Mouse (Mus musculus) cerebellum, postnatal 4 days (tissue): ENCODE data around the gene Cry2.
"Not testable (repeated sequence)": the region's sequence is repeated elsewhere in the genome, so short reads cannot be mapped to it uniquely, and the experiment has no call there.

Source experiments
- DNase-seq, 2 experiments: peaks; one replicate each; pipeline ENCODE4 v3.0.0; 2022; ENCODE audit warnings: low spot score in 2 of 2, mixed read lengths in 1 of 2

Cry2 gene

DNA sequence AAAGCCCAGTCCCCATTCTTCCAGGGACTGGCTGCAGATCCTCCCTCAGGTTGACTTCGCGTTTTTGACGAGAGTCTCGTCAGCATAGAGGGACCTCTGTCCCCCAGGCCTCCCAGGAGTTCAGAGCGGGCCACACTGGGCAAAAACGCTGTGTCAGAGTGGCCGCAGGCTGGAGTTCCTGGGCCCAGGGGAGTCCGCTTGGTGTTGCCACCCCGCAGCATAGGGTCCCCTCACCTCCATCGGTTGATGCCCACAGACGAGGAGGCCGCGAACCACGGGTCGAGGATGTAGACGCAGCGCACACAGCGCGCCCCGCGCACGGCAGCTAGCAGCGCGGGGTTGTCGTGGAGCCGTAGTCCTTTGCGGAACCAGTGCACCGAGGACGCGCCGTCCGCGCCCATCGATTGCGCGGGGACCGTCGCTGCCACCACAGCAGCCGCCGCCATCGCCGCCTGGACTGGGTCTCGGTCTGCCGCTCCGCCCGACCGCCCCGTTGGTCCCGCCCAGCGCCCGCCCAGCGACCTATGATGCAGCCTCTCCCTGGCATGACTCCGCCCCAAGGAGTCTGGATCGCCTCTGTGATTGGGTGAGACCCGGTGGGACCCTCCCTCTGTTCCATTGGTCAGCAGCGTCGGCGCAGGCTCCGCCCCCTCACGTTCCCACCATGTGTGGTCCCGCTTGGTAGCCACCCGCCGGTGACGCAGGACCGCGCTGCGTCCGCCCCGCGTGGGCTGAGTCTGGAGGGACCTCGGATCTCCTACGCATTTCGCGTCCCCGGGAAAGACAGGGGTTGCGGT lies at the start of gene Cry2:
Gene Cry2, minus strand, starts transcription at position 466 of the 797 bp plus-strand sequence.
- DNase-seq: peak; percentile 98

DNA sequence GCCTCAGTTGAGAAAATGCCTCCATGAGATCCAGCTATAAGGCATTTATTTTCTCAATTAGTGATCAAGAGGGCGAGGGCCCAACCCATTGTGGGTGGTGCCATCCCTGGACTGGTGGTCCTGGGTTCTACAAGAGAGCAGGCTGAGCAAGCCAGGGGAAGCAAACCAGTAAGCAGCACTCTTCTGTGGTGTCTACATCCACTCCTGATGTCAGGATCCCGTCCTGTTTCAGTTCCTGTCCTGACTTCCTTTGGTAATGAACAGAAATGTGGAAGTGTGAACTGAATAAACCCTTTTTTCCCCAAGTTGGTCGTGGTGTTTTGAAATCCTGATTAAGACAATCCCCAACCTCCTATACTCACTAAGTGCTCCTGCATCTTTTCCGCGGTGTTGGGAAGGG lies 49.7 kb upstream of the Cry2 start:
- no peak for DNase-seq

DNA sequence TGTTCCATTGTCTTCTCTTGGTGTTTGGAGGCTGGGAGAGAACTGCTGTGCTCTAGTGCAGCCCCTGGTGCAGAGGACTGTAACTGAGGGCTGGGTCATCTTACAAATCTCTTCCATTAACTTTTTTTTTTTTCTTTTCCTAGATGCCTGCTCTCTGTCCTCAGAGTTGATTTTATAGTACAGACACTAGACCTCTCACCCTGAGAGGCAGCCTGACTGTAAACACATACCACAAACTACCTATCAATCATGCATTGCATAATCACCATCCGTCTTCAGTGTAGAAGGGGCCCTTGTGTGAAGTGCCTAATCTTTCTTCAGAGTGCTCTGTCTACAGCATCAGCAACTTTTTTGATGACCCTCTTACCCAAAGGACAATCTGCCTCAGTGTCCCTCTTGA lies 48.7 kb upstream of the Cry2 start:
- no peak for DNase-seq

DNA sequence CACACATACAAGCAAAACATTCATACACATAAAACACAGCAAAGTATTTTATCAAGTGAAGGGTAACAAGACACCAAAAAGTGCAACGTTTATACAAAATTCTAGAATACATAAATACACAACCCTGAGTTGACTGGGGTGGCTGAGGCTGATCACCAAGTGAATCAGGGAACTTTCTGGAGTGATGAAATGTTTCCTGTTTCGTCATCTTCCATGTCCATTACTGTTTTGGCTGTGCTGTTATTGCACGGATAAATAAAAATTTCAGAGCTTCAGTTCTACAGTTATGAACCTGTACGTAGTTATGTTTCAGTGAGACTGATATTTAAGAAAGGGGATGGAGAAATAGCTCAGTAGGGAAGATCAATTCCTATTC lies 44.5 kb upstream of the Cry2 start:
- DNase-seq: no peak

DNA sequence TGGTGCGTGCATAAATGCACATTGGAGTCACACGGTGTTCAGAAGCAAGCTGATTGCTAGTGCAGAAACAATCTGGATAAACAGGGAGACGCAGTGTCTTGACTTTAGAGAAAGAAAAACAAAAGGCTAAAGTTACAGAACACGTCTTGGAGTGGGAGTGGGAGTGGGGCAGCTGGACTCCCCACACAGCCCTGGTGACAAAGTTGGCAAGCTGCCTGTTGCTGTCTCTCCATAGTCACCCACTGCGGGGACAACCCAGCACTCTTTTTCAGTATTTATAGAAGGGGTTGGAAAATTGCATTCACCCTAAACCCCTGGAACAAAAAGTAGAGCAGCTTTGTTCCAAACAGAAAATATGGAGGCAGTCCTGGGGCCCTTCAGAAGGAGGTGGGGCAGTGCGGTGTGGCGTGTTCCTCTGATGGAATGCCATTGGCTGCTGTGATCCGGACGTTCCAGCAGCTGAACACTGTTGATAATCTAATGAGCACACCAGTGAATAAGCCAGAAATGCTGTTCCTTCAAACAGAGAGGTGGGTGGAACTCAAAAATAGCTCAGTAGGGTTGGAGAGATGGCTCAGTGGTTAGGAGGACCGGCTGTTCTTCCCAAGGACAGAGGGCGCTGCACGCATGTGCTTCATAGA lies 43.9 kb upstream of the Cry2 start:
- DNase-seq: no peak

DNA sequence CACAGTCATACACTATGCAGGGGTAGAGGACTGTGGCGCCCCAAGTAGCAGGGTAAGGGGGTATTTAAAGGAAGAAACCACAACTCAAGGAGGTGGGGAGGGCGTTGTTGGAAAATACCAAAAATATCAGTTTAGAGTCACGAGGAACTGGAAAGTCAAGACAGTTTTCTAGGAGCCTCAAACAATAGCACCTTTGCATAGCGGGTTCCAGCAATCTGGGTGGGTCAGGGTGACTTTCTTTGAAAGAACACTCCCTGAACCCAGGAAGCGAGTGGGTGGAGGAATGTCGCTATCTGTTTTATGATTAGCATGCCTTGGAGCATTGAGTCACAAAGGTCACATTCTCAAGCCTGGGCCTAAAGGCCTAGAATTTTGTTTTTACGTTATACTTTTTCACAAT lies 42.7 kb upstream of the Cry2 start:
- not testable (repeated sequence) for DNase-seq

DNA sequence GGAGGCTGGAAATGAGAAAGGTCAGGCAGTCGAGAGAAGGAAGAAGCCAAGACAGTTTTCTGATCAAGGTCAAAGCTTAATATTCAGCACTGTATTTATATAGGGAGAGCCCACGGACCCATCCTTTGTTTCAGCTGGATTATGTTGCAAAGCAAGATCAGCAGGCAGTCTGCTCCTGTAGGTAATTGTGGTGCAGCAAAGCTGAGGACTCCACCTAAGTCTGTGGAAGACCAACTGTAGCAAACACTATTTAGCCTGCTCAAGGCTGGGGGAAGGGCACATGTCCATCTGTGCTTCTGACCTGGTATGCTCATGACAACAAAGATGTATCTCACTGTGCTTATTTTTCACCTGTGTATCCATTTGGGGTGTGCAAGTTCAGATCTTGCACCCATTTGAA lies 41.9 kb upstream of the Cry2 start:
- DNase-seq: no peak

DNA sequence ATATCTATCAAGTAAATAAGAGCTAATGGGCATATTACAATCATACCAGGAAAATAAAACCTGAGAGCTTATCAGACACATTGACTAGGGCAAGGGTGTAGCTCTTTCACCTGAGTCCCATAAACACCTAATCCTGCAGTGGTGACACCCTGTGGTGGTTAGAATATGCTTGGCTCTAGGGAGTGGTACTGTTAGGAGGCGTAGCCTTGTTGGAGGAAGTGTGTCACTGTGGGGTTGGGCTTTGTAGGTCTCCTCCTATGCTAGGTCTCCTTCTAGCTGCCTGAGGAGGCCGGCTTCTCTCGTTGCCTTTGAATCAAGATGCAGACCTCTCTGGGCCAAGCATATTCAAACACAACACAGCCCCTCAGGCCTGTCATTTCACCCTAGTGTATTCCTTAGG lies 41.1 kb upstream of the Cry2 start:
- DNase-seq: no peak

DNA sequence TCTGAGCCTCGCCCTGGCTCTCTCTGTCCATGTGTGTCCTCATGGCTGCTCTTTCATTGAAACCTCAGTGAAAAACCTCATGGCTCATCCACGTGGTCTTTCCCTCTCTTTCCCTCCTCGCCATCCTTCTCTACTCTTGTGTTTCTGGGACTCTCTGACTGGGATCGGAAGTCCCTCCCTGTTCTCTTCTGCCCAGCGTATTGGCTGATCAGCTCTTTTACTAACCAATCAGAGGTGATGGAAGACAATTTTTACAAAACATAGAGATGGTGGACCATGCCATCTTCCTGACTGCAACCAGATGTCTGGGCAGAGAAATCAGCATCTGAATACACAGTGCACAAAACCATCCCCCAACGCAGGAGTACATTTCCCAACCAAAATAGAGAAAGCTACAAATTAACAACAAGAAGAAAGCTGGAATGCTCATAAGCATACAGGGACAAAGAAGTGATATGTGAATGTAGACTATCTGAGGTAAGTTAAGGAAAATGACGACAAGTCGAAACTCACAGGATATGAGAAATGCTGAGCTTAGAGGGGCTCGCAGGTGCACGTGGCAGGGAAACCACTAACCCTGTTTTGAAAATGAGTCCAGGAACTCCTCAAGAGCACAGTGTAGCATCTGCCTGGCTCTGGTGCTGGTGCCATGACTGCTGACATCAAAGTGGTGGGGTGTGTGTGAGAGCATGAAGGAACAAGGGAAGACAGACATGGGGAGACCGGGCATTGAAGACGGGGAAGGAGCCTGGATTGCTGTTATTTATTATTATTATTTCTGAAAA lies 38.2 kb upstream of the Cry2 start:
- DNase-seq: no peak

DNA sequence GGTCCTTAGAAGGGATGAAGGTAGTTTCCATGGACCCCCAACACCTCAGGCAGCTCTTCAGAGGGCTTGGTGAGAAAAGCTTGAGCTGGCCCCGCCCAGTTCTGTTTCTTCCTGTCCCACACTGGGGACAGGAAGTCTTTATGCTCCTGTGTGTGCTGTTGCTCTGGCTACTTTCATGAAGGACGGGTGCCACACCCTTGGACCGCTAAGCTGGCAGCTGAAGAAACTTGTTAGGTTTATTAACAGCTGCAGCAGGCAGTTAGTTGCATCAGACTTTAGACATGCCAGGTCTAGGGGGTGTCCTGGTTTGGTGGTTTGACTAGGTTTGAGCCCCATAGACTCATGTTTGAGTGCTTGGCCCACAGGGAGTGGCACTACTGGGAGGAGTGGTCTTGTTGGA lies 30.8 kb upstream of the Cry2 start:
- DNase-seq: no peak

DNA sequence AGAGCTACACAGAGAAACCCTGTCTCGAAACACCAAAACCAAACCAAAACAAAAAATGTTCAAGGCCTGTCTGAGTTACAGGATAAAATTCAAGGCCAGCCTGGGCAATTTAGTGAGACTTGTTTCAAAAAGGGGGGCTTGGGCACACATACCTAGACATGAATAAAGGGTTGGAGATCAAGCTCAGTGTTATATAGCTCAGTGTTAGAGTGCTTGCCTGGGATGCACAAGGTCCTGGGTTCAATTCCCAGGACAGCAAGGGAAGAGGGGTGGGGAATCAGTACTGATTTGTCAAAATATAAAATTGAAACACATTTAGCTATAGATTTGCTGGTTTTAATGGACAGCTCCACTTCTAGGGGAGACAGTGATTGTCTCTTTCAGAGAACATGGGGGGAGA lies 27.4 kb upstream of the Cry2 start:
- DNase-seq: no peak

DNA sequence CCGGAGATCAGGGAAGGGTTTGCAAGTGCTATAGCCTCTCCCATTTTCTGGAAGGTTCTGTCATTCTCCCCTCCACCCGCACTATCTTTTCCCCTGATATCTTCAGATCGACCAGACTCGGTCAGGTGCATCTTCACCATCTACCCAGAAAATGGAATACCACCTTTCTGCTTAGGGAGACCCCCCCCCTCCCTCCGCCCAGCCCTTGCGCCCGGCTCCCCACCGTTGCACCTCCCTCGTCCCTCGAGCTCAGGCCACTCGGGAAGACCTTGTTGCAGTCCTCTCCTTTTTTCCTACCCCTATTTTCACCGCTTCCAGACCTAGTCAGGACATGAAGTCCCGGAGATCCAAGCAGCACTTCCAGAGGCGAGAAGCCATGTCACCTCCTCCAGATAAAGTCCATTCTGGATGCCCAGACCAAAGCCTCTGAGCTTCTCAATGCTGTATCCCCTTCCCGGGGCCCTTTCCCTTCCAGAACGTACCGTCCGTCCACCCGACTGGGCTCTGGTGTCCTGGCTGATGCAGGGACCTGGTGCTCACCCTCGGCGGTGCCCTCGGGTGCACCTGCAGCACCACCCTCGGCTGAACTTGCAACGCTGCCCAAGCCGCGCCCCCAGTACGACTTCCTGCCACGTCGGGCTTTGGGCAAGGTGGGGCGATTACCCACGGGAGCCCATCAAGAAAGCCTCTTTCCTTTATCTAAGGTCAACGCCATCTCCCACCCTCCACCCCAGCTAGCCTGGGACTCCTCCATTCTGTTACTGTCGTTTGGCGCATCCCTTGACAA lies 26.3 kb upstream of the Cry2 start, which contains the start of gene Slc35c1:
Gene Slc35c1, minus strand, starts transcription at position 618 of the 787 bp plus-strand sequence.
- no peak for DNase-seq

DNA sequence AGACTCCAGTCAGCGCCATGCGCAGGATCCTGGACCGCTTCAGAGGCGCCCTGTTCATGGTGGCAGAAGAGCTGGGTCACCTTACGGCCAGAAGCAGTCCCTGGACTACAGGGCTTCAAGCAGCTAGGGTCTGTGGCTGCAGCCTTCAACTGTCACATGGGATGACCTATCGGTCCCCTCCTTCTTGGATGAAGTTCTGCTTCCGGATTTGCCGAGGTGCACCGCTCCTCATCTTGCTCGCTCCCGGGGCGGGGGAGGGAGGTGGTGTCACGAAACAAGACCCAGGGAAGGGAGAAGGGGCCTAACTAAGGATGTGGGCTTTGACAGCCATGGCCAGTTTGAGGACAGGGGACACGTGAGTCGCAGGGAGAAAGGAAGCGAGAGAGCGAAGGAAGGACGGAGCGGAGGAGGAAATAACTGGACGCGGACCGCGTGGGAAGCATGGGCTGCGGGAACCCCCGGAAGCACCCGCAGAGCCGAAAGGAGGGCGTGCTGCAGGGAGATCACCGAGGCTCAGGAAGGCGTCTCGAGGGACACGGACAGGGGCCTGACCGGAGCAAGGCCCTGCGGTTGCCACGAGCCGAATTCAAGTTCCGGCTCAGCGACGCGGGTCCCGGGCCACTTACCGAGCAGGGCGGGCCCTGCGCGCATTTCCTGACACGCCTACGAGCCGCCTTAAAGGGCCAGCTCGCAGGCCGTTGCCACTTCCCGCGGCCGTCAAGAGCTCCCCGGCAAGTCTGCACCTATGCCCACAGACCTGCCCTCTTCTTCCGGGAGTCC lies 25.5 kb upstream of the Cry2 start:
- DNase-seq: peak; percentile 45 to 71

DNA sequence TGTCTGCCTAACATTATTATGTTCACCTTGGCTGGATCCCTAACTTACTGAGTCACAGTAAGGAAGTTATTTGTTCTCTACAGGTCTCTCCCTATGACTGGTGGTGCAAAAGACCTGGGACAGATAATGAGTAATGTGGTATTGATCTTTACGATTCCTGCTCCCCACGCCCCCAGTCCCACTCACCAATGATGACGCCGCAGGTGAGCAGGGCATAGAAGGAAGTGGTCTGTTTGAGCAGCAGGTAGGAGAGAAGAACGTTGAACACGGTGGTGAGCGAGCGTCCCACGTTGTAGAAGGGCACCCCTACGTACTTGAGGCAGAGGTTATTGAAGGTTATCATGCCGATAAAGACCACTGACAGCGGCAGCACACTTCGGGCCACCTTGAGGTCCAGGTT lies 24.6 kb upstream of the Cry2 start:
- no peak for DNase-seq

DNA sequence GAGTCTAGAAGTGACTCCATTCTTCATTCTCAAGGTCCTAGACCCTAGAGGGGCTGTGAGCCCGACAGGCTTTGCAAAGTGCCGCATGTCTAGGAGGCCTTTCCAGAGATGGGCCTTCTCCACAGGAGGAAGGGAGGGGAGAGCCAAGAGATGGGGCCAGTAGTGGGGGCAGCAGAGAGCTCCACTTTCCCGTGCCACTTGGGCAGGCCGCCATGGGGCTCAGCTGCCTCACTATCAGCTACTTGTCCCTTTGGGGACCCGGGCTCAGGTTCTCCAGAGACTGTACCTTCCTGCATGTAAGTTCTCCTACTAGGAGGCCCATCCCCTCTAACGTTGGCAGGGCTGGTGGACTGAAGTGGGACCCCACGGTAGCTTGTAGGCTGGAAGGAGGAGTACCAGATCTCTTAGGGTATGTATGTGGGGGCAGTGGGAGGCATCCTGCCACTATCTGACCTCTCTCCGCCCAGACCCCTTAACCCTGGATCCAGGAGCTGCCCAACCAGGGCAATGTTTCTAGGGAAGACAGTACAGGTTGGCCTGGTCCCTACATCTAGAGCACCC lies 23.2 kb upstream of the Cry2 start:
- DNase-seq: no peak

DNA sequence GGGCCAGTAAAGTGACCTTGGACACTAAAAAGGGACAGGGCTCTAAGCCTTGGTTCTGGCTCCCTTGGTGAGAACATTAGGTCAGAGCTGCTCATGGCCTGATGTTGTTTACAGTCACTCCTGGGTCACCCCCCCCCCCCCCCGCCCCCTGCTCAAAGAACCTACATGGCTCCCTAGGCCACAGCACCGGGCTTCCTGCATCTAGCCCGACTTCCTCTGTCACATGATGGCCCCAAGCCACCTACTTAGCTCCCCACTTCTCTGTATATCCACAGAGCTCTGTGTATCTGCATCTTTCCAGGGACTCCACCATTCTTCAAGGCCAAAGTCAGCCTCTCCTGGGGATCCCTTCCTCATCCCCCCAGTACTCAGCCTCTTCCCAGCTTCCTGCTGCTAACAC lies 21.9 kb upstream of the Cry2 start:
- DNase-seq: no peak

DNA sequence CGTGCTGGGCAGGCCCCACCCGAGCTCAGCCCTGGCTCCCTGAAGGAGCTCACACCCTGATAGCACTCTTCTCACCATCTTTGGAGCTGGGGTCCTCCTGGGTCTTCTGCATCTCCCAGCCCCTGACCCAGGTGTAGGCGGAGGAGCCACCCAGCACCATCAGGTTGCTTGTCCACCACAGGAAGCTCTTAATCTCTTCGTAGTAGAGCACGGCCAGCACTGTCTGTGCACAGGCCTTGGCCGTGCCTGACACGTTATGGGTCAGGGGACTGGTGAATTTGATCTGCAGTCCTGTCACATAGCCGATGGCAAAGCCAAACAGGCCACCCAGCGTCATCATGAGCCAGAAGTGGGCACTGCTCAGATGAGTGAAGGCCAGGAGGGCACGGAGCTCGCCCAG lies 20.3 kb upstream of the Cry2 start:
- no peak for DNase-seq

DNA sequence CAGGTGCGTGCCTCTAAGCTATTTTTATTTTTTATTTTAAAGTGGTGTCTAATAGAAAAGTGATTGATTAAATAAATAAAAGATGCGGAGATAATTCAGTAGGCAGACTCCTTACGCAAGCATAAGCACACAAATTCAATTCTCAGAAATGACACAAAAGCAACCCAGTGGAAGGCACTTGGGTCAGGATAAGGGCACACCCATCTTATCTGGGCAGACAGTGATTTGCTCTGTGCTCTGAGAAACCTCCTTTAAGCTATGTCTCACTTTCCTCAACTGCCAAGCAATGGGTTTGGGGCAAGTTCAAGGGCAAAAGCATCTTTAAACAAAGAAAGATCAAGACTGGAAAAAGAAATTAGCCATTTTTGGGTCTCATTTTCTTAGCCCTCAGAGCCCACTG lies 17.3 kb upstream of the Cry2 start:
- DNase-seq: no peak

DNA sequence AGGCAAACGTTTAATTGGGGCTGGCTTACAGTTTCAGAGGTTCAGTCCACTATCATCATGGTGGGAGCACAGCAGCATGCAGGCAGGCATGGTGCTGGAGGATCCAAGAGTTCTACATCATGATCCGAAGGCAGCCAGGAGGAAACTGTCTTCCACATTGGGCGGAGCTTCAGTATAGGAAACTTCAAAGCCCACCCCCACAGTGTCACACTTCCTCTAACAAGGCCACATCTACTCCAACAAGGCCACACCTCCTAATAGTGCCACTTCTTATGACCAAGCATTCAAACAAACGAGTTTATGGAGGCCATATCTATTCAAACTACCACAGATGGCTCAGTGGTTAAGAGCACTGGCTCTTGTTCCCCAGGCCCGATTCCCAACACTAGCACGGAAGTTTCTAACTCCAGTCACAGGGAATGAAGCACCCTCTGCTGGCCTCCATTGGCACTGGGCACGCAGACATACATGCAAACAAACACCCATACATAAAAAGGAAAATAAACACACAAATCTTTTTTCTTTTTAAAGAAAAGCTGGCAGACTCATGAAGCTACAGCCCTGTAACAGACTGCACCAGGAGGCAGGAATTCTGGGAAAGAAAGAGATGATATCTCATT lies 13.4 kb upstream of the Cry2 start:
- DNase-seq: no peak

DNA sequence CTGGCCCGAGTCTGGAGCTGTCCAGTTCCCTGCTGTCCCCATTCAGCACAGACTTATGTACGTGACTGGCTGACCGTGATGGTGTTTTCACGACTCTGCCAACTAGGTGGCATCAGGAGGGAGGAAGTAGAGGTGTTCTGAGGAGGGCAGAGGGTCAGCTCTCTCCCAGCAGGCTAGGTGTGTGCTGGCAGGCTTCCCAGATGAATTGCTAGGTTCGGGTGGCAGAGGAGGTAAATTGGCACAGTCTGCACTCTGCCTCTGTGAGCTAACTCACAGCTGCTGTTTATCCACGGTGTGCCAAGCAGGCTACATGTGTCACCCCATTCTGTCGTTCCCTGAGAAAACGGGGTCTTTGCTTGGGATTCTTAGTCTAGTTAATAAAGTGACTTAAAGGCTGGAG lies 12.8 kb upstream of the Cry2 start:
- no peak for DNase-seq
